Comparison of ENCODE assay signal across 9 mouse cellular contexts in the genomic region with DNA sequence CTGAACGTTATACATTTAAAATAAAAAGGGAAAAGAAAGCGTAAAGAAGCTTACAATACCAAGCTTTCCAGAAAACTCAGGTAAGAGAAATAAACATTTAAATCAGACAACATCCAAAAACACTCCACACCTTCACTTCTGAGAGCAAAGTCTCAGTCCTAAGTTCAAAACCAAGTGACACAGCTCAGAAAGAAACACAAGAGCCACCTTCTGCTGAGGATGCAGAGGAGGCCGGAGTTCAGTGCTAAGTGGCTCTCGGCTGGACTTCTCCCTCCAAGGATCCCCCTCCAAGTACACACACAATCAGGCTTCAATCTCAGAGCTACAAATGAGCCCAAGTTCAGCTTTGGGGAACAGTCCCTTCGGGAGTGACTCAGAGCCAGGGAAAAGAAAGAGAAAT. TPM values are rescaled to one million over a fixed set of nuclear protein-coding genes. Genes with fewer than 3 reads are reported as not detected.
DNase-seq lines count a peak whose midpoint lies in the region; ATAC-seq lines count a peak whose summit lies in the region.
"Had no signal": no experiment of that assay in that cellular context is flagged by ENCODE, and none has a peak within 500 bp of the region (broad histone marks: within the 10 kb centered on the region; RNA-seq: fewer than 3 reads in every experiment).

No protein-coding gene starts in this region.

- peak overlapping the region; percentile 85 for H3K4me2 ChIP-seq in heart, embryonic 13.5 days
- peak overlapping the region; percentile 98 for H3K4me2 ChIP-seq in embryonic facial prominence, embryonic 11.5 days (ENCODE audit: low read depth, low read length)
- peak overlapping the region; percentile 100 for H3K4me2 ChIP-seq in hindbrain, embryonic 14.5 days (replicated peaks)
- H3K4me2 ChIP-seq in midbrain, embryonic 11.5 days, result peak overlapping the region; percentile 99

- H3K36me3 ChIP-seq in heart, embryonic 13.5 days, result peaks cover 12% of the 10 kb centered on the region
- no peaks in the 10 kb centered on the region for H3K36me3 ChIP-seq in embryonic facial prominence, embryonic 11.5 days (replicated peaks; ENCODE audit: control insufficient read depth, insufficient read depth, low read depth, low read length)
- no peaks in the 10 kb centered on the region for H3K36me3 ChIP-seq in hindbrain, embryonic 14.5 days (replicated peaks; ENCODE audit: control insufficient read depth, insufficient read depth)
- H3K36me3 ChIP-seq in midbrain, embryonic 11.5 days (ENCODE audit: control insufficient read depth, insufficient read depth, low read length), result no peaks in the 10 kb centered on the region

- peak overlapping the region; percentile 76 for H3K4me3 ChIP-seq in heart, embryonic 13.5 days
- peak overlapping the region; percentile 19; the same call in 1 of the 2 replicates for H3K4me3 ChIP-seq in embryonic facial prominence, embryonic 11.5 days (ENCODE audit: low read depth, low read length)
- peak overlapping the region; percentile 93 for H3K4me3 ChIP-seq in hindbrain, embryonic 14.5 days (replicated peaks; ENCODE audit: low read length)
- H3K4me3 ChIP-seq in midbrain, embryonic 11.5 days (ENCODE audit: low read depth, low read length), result peak overlapping the region; percentile 90

- no peak overlapping the region for H3K27ac ChIP-seq in heart, embryonic 13.5 days (replicated peaks)
- H3K27ac ChIP-seq in embryonic facial prominence, embryonic 11.5 days (replicated peaks; ENCODE audit: low read depth, low read length), result no peak overlapping the region
- H3K27ac ChIP-seq in hindbrain, embryonic 14.5 days, result no peak overlapping the region
- H3K27ac ChIP-seq in midbrain, embryonic 11.5 days (ENCODE audit: low read depth, low read length), result no peak overlapping the region

- no peaks in the 10 kb centered on the region for H3K27me3 ChIP-seq in heart, embryonic 13.5 days (replicated peaks)
- no peaks in the 10 kb centered on the region for H3K27me3 ChIP-seq in embryonic facial prominence, embryonic 11.5 days (ENCODE audit: control insufficient read depth, insufficient read depth, low read length)
- no peaks in the 10 kb centered on the region for H3K27me3 ChIP-seq in hindbrain, embryonic 14.5 days (ENCODE audit: control insufficient read depth, insufficient read depth, low read length)
- H3K27me3 ChIP-seq in midbrain, embryonic 11.5 days (ENCODE audit: control insufficient read depth, insufficient read depth, low read length), result no peaks in the 10 kb centered on the region

- no peaks in the 10 kb centered on the region for H3K9me3 ChIP-seq in heart, embryonic 13.5 days
- H3K9me3 ChIP-seq in embryonic facial prominence, embryonic 11.5 days (replicated peaks; ENCODE audit: control insufficient read depth, low read length), result no peaks in the 10 kb centered on the region
- no peaks in the 10 kb centered on the region for H3K9me3 ChIP-seq in hindbrain, embryonic 14.5 days (ENCODE audit: control insufficient read depth, low read length)
- no peaks in the 10 kb centered on the region for H3K9me3 ChIP-seq in midbrain, embryonic 11.5 days (ENCODE audit: control insufficient read depth, low read length)

- intact Hi-C loops in heart, postnatal 25 days (cut with DNase I), result no loop called here
- intact Hi-C loops in left cerebral cortex, postnatal 36 days (cut with DNase I), result no loop called here

- H3K4me1 ChIP-seq in heart, embryonic 13.5 days, result peaks cover 76% of the 10 kb centered on the region
- H3K4me1 ChIP-seq in embryonic facial prominence, embryonic 11.5 days (ENCODE audit: control insufficient read depth, insufficient read depth, low read length), result peaks cover 19% of the 10 kb centered on the region
- peaks cover 77% of the 10 kb centered on the region for H3K4me1 ChIP-seq in hindbrain, embryonic 14.5 days (replicated peaks; ENCODE audit: control insufficient read depth, insufficient read depth, low read length)
- peaks cover 37% of the 10 kb centered on the region for H3K4me1 ChIP-seq in midbrain, embryonic 11.5 days (ENCODE audit: control insufficient read depth, insufficient read depth, low read length)

- H3K9ac ChIP-seq in heart, embryonic 13.5 days, result peak overlapping the region; percentile 87
- H3K9ac ChIP-seq in embryonic facial prominence, embryonic 11.5 days (replicated peaks; ENCODE audit: low read length), result peak overlapping the region; percentile 25; the same call in 1 of the 2 replicates
- H3K9ac ChIP-seq in hindbrain, embryonic 14.5 days, result peak overlapping the region; percentile 93
- H3K9ac ChIP-seq in midbrain, embryonic 11.5 days (ENCODE audit: low read length), result peak overlapping the region; percentile 43; the same call in 1 of the 2 replicates

- DNase-seq in heart, postnatal 25 days (ENCODE audit: low spot score), result no peak
- DNase-seq in embryonic facial prominence, embryonic 11.5 days (ENCODE audit: low spot score), result no peak
- DNase-seq in hindbrain, embryonic 14.5 days (ENCODE audit: low spot score), result no peak
- DNase-seq in midbrain, embryonic 11.5 days (ENCODE audit: low spot score, missing footprints), result no peak
- DNase-seq in adrenal gland, postnatal 10 days, result no peak
- no peak for DNase-seq in left cerebral cortex, postnatal 36 days (ENCODE audit: low spot score in 2 of 2)
- no peak for DNase-seq in embryo, embryonic 10 days (ENCODE audit: low spot score)
- DNase-seq: thymus, postnatal 4 days had no signal

- no peak for ATAC-seq in heart, embryonic 13.5 days (ENCODE audit: extremely low read depth, insufficient number of reproducible peaks, low FRiP score, low TSS enrichment)
- no peak for ATAC-seq in embryonic facial prominence, embryonic 11.5 days (replicated peaks; ENCODE audit: insufficient number of reproducible peaks, low FRiP score, low TSS enrichment, low read depth)
- ATAC-seq in hindbrain, embryonic 14.5 days (ENCODE audit: low FRiP score), result no peak
- no peak for ATAC-seq in midbrain, embryonic 11.5 days (ENCODE audit: low FRiP score)

- WGBS in heart, embryonic 13.5 days, result 77% methylated on average over 5 of the region's 5 CpGs
- 81% methylated on average over 5 of the region's 5 CpGs for WGBS in embryonic facial prominence, embryonic 11.5 days
- WGBS in hindbrain, embryonic 14.5 days, result 73% methylated on average over 5 of the region's 5 CpGs
- 83% methylated on average over 5 of the region's 5 CpGs for WGBS in midbrain, embryonic 11.5 days

RNA-seq across cellular contexts. Expression of a gene that starts 3.3 kb away (rescaled TPM):
- polyA plus RNA-seq in heart, embryonic 13.5 days (2015; fragmentation: Nextera tagmentation; extraction: Ambion mirVana), result 7.8 and 8.7 TPM in 2 replicates
- 10 to 100 TPM; 27.1 to 31.3 TPM for total RNA-seq in heart, postnatal 25 days (2021)
- 17.4 and 19.7 TPM in 2 replicates for polyA plus RNA-seq in embryonic facial prominence, embryonic 11.5 days (2014; fragmentation: Nextera tagmentation; extraction: Ambion mirVana)
- 33.5 and 35.6 TPM in 2 replicates for polyA plus RNA-seq in hindbrain, embryonic 14.5 days (2014; fragmentation: Nextera tagmentation; extraction: Ambion mirVana)
- polyA plus RNA-seq in midbrain, embryonic 11.5 days (2014; fragmentation: Nextera tagmentation; extraction: Ambion mirVana), result 20.7 and 22.7 TPM in 2 replicates
- total RNA-seq in adrenal gland, postnatal 10 days (2021), result 10 to 100 TPM; 38.0 to 47.6 TPM
- total RNA-seq in left cerebral cortex, postnatal 36 days (2021), result 10 to 100 TPM; 61.3 to 75.3 TPM

RNA-seq across cellular contexts. Expression of a gene that starts 59.3 kb away (rescaled TPM):
- 187 and 188 TPM in 2 replicates for polyA plus RNA-seq in heart, embryonic 13.5 days (2015; fragmentation: Nextera tagmentation; extraction: Ambion mirVana)
- total RNA-seq in heart, postnatal 25 days (2021), result 100 to 1,000 TPM; 231 to 247 TPM
- polyA plus RNA-seq in embryonic facial prominence, embryonic 11.5 days (2014; fragmentation: Nextera tagmentation; extraction: Ambion mirVana), result 225 and 236 TPM in 2 replicates
- polyA plus RNA-seq in hindbrain, embryonic 14.5 days (2014; fragmentation: Nextera tagmentation; extraction: Ambion mirVana), result 389 and 391 TPM in 2 replicates
- 282 and 283 TPM in 2 replicates for polyA plus RNA-seq in midbrain, embryonic 11.5 days (2014; fragmentation: Nextera tagmentation; extraction: Ambion mirVana)
- total RNA-seq in adrenal gland, postnatal 10 days (2021), result 100 to 1,000 TPM; 132 to 152 TPM
- 100 to 1,000 TPM; 167 to 190 TPM for total RNA-seq in left cerebral cortex, postnatal 36 days (2021)

Comparison
In these comparisons a context has a peak if more than half of its experiments do, and no peak if none do; other contexts are left out.
1. H3K4me3 ChIP-seq: peak in every context shown above with its lines; median percentile 93 in hindbrain, embryonic 14.5 days; 90 in midbrain, embryonic 11.5 days; 76 in heart, embryonic 13.5 days; 19 in embryonic facial prominence, embryonic 11.5 days.
2. H3K9ac ChIP-seq: peak in every context shown above with its lines; median percentile 93 in hindbrain, embryonic 14.5 days; 87 in heart, embryonic 13.5 days; 43 in midbrain, embryonic 11.5 days; 25 in embryonic facial prominence, embryonic 11.5 days.